Mouse (Mus musculus) left cerebral cortex, postnatal 10 days (tissue): Measurements from ENCODE around the gene Gpatch8. TPM values are rescaled to one million over a fixed set of nuclear protein-coding genes. Genes with fewer than 3 reads are reported as not detected.
A peak's percentile ranks its signal among the peaks of the same experiment; 100 is the strongest.

ENCODE experiments used
- DNase-seq, 2 experiments: peaks; one replicate each; pipeline ENCODE4 v3.0.0; 2021 to 2022; ENCODE audit warnings: low spot score in 2 of 2, mixed read lengths in 1 of 2; ENCODE audit errors: extremely low spot score in 1 of 2
- intact Hi-C: fragments of 180-260 bp; cut with DNase I; formaldehyde crosslinking; loops from one replicate; pipeline ENCODE4 v1.15.1; 2025
- total RNA-seq, 2 experiments: library from RNA; stranded (reverse); gene quantifications; 2 replicates each; pipeline ENCODE4 v1.2.3; 2021

The Gpatch8 gene
- total RNA-seq, 2 experiments from 2014 or later: 46.0 to 46.8 TPM

DNA sequence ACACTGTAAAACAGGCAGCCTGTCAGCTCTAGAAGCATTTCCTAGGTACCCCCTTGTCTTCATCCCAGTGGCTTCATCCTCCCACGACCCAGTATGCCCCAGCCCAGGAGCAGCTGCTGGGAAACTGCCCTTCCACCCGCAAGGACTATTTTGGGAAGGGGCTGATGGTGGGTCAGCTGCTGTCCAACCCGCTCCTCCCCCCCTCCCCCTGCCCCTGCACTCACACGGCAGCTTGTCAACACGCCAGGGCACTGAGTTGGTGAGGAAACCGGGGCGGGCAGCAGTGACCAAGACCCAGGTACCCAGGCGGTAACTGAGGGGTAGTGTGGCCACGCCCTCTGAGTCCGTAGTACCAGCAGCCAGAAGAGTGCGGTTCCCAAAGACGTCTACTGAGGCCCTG is 112.5 kb downstream of the Gpatch8 start:
- peak in 1 of 2 experiments; percentile 50 for DNase-seq
- intact Hi-C loops: loop anchor here (10.0 kb wide), 1 partner anchor 211 kb away; no protein-coding TSS in a partner anchor

DNA sequence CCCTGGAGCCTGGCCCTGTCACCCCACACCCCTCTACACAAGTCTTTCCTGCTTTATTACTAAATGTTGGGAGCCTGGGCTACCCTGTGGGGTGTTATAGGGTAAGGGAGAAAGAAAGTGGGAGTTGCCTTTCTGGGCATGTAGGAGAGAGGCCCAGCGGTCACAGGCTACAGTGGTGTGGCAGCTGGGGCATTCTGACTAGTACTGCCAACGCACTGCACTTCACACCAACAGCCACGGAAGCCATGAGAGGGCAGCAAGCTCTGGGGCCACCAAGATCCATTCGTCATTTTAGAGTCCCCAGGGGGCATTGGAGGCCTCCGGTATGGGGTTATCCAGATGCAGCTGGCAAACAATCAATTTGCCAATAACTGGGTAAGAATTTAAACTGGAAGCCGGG is 114.1 kb downstream of the Gpatch8 start:
- intact Hi-C loops: loop anchor here (10.0 kb wide), 1 partner anchor 213 kb away; no protein-coding TSS in a partner anchor
- peak in 1 of 2 experiments; percentile 18 for DNase-seq

DNA sequence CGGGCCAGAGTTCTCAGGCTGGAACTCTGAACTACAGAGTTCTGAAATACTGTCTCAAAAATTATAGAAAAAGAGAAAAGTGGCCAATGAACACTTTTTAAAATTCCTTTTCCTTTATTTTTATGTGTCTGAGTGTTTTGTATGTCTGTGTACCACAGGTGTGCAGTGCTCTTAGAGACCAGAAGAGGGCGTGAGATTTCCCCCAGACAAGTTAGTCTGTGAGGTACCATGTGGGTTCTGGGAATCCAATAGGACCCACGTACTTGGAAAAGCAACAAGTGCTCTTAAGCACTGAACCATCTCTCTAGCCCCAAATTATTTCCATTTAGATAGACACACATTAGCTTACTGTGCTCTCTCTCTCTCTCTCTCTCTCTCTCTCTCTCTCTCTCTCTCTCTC is 114.8 kb downstream of the Gpatch8 start:
- intact Hi-C loops: loop anchor here (10.0 kb wide), 1 partner anchor 213 kb away; no protein-coding TSS in a partner anchor
- DNase-seq: peak in 1 of 2 experiments; percentile 15

DNA sequence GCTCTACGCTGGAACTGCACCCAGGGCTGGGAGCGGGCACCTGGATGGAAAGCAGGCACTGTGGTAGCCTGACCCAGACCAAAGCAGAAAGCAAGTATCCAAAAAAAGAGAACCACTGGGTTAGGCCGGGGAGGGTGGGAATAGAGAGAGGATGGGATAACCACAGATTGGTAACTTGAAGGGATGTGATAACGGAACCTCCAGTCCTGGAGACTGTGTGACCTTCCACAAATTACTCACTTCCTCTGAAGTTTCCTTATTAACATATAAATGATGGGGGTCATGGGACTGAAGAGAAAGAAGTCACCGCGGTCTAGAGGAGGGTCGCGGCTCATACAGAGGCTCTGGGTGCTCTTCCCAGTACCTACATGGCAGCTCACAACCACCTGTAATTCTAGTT is 115.9 kb downstream of the Gpatch8 start:
- intact Hi-C loops: loop anchor here (10.0 kb wide), 1 partner anchor 215 kb away; no protein-coding TSS in a partner anchor
- peak in 1 of 2 experiments; percentile 10 for DNase-seq

DNA sequence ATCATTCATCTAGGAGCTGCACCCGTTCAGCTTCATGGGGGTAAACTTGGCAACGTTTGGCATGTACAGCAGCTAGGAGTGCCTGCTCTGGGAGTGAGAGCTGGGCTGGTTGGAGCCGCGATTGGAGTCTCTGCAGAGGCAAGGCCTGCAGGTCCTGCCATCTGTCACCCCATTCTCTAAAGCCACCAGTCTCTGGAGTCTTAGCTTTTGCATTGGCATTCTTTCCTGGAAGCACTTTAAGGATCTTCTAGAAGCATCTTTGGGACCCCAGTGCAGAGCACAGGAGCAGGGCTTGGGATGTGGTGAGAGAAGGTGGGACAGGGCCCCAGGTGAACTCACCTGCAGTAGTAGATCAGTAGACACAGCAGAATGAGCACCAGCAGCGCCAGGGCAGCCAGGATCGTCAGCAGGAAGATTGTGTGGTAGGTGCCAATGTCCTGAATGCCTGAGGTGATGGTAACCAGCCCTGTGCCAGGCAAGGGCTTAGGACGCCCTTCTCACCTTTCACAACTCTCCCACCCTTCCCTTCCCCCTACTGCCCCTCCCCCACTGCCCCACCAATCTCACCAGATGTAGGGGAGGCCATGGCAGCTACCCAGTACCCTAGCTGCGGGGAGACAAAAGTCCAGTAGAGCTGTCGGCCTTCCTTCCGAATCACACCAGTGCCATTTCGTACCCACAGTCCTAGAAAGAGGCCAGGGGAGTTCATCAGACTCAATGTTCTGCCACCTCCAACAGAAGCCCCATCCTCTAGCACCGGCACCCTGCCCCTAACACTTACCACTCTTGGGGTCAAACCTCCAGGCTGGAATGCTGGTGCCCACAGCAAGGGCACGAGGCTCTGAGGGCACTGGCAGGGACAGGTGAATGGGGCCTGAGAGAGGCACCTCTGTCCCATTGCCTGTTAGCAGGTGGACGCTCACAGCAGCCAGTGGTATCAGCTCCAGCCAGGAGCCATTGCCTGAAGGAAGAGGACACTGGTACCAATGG is 116.8 kb downstream of the Gpatch8 start:
- DNase-seq: peak in 1 of 2 experiments; percentile 28
- intact Hi-C loops: loop anchor here (5.0 to 10.0 kb wide), 2 partner anchors 37 to 215 kb away; no protein-coding TSS in a partner anchor

DNA sequence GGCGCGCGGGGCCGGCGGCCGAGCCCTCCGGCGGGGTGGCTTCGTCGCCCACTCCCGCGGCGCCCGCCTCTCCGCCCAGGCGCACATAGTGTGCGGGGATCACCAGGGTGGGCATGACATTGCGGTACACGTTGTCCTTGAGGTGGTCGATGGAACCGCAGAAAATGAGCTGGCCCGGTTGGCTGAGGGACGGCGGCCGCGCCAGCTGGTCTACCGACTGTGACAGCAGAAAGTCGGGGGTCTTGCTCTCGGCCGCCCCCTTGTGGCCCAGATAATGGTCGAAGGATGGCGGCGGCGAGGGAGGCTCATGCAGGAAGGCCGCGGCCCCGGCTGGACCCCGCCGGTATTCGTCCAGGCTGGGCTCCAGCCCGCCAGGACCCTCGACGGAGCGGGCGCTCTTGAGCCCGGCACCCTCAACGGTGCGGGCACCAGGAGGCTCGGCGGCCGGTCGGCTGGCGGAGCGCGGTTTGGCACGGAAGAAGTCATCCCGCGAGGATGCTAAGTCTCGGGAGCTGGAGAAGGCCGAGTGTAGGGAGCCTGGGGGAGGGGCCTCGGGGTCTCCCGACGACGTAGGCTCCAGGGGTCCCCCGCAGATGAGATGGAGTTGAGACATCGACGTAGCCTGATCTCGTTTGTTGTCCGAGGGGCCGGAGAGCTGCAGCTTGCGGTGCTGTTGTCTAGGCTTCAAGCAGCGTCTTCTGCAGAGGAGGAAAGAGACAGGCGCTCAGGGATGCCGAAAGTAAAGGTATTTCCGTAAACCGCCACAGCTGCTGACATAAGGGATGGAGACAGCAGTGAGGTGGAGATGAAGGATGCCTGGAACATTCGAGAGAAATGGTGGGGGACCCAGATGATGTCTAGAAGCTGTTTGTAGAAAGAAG is 117.7 kb downstream of the Gpatch8 start:
- intact Hi-C loops: loop anchor here (5.0 kb wide), 1 partner anchor 36 kb away; no protein-coding TSS in a partner anchor

DNA sequence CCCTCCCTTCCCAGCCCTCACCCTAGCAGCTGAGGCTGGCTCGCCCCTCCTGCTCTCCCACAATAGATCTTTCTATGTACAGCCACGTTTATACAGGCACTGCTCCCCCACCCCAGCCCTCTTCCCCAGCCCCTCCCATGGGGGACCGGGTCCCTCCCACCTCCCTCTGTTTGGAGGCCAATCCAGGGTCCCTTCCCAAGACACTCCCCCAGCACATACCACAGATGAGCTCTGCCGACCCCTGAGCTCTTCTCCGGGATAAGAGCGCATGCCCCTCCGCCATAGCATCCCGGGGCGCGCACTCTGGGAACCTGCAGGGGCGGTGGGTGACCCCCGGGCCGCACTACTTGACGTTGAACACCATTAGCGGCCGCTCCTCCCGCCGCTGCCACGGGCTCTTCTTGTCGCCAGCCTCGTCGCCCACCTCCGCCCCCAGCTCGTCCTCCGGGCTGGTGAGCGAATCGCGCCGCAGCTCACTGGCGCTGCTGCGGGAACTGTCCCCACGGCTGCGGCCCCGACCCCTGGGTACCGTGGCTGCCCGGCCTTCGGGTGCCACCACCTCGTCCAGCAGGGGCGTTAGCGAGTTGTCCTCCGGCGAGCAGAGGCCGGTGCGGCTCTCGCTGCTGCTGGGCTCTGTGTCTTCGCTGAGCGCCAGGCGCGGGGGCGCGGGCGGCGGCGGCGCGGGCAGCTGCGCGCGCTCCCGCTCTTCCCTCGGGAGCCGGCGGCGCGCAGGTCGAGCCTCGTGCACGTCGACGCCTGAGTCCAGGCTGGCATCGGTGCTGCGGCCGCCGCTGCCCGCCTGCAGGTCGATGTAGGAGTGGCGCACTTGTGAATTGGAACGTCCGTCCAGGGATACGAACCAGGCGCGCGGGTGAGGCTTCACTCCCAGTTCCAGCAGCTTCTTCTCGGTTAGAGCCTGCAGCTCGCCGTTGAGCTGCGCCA is 118.8 kb downstream of the Gpatch8 start:
- peak in 1 of 2 experiments; percentile 84 for DNase-seq
- intact Hi-C loops: loop anchor here (5.0 kb wide), 1 partner anchor 35 kb away; no protein-coding TSS in a partner anchor

More for the DNA sequence above, 117.7 kb downstream of the Gpatch8 start:
- DNase-seq: peak; percentile 79 to 91

DNA sequence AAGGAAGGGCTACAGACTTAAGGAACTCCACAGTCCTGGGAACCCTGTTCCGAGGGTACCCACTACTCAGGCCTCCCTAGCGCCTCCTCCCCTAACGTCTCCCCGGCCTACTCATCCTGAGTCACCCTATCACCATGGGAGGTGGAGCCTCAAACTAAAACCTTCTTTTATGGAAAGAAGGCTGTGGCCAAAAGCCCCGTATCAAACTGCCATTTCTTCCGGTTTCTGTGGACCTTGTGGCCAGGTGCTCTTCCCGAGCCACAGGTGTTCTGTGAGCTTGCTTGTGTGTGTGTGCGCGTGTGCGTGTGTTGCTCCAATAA is 119.8 kb downstream of the Gpatch8 start:
- intact Hi-C loops: loop anchor here (5.0 kb wide), 1 partner anchor 34 kb away; no protein-coding TSS in a partner anchor
- no peak for DNase-seq

DNA sequence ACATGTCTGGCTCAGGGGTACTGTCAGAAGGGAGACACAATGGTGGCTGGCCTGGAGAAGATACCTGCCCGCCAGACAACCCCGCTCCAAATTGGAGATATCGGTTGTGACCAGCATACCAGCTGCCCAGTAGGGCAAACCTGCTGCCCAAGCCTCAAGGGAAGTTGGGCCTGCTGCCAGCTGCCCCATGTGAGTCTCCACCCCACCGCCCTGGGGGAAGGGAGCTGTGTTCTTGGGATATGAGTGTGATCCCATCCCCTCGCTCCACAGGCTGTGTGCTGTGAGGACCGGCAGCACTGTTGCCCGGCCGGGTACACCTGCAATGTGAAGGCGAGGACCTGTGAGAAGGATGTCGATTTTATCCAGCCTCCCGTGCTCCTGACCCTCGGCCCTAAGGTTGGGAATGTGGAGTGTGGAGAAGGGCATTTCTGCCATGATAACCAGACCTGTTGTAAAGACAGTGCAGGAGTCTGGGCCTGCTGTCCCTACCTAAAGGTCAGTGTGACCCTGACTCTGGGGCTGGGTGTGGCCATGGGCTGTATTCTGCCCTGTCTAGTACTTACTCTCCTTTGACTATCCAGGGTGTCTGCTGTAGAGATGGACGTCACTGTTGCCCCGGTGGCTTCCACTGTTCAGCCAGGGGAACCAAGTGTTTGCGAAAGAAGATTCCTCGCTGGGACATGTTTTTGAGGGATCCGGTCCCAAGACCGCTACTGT is 120.3 kb downstream of the Gpatch8 start:
- intact Hi-C loops: loop anchor here (5.0 kb wide), 1 partner anchor 34 kb away; no protein-coding TSS in a partner anchor
- DNase-seq: peak in 1 of 2 experiments; percentile 70

DNA sequence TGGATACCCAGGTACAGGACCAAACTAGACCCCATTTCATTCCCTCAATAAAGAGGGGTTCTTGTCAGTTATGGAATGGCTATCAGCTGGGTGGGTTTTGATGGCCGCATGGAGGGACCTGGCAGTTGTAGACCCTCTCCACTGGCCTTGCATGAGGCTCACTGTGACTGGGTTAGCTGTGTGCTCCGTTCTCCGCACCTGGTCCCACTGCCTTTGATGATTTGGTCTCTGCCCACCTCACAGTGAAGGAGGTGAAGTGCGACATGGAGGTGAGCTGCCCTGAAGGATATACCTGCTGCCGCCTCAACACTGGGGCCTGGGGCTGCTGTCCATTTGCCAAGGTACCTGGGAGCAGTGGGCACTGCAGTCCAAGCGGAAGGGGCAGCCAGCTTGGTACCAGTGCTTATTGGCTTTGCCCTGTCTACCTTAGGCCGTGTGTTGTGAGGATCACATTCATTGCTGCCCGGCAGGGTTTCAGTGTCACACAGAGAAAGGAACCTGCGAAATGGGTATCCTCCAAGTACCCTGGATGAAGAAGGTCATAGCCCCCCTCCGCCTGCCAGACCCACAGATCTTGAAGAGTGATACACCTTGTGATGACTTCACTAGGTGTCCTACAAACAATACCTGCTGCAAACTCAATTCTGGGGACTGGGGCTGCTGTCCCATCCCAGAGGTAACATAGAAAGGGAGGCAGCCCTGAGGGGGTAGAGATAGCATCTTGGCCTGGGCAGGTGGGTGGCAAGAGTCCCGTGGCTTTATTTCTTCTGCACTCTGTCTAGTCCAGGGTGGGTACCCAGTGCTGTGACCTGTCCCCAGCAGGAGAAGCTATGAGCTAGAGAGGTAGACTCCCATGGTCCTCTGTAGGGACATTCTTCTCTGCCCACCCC is 121.1 kb downstream of the Gpatch8 start:
- DNase-seq: peak in 1 of 2 experiments; percentile 42
- intact Hi-C loops: loop anchor here (5.0 kb wide), 1 partner anchor 33 kb away; no protein-coding TSS in a partner anchor

DNA sequence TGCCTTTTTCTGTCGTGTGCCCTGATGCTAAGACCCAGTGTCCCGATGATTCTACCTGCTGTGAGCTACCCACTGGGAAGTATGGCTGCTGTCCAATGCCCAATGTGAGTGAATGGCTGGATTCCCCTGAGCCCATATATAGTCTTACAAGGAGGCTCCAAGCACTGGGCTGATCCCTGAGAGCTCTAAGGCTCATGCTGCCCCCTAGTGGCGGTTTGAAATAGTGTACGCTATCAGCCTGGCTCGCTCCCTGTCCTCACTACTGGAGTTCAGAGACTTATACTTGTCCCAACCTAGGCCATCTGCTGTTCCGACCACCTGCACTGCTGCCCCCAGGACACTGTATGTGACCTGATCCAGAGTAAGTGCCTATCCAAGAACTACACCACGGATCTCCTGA is 121.8 kb downstream of the Gpatch8 start:
- peak; percentile 86 to 89 for DNase-seq
- intact Hi-C loops: no loop called here

DNA sequence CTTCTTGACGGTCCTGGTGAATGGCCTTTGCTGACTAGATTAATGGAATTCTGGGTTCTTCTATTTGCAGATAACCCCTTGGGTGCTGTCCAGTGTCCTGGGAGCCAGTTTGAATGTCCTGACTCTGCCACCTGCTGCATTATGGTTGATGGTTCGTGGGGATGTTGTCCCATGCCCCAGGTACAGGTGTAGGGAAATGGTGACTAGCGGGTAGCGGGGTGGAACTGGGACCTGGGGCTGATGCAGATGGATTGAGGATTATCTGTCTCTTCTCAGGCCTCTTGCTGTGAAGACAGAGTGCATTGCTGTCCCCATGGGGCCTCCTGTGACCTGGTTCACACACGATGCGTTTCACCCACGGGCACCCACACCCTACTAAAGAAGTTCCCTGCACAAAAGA is 122.3 kb downstream of the Gpatch8 start:
- peak in 1 of 2 experiments; percentile 27 for DNase-seq
- intact Hi-C loops: no loop called here

DNA sequence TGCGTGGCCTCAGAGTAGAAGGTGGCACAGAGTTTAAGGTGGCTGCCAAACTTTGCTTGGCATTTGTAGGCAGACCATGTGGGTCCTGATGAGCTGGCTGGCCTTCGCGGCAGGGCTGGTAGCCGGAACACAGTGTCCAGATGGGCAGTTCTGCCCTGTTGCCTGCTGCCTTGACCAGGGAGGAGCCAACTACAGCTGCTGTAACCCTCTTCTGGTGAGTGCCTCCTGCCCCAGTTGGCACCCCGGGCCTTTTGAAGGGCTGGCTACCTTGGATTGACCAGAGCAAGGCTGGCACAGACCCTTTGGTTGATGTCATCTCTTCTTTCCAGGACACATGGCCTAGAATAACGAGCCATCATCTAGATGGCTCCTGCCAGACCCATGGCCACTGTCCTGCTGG is 123.3 kb downstream of the Gpatch8 start:
- DNase-seq: peak in 1 of 2 experiments; percentile 44
- intact Hi-C loops: no loop called here

DNA sequence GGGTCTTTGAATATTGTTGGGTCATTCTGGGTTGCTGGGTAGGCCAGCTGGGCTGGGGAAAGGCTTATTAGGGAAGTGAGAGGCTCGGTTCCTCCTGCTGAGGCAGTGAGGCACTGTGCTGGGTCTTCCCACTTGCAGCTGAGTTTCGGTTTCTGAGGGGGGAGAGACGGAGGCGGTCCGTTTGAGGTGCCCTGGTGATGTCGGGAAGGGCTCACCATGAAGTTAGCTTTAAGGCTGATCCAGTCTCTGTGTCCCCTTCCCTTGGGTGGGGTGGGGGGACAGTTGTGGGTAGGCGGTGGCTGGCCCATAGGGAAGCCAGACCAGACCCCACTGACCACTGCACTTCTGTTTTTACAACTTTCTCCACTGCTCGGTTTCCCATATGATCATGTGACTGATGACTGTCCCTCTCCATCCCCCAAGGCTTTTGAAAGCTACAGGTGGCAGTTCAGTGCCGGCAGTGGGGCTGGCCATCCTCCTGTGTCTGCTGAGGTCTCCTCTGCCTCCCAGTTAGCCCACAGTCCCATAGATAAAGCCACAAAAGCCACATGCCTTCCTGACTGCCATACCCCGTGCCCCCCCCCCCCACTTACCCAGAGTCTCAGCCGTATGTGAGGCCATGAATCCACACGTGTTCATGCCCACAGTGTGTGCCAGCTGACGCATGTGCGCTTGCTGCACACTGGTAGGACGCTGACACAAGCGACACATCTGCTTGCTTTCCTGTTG is 123.9 kb downstream of the Gpatch8 start:
- DNase-seq: peak in 1 of 2 experiments; percentile 45
- intact Hi-C loops: no loop called here

DNA sequence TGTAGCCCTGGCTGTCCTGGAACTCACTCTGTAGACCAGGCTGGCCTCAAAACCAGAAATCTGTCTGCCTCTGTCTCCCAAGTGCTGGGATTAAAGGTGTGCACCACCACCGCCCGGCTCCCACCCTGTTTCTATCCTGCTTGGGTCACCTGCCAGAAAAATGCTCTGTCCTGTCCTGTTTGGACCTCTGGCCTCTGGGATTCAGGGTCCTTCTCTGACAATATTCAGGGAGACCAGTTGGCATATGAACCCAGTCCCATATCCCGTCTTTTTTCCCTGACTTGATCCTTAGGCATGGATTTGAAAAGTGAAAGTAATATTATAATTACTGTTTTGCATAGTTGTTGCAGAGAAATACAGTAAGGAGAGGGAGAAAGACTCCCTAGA is 124.5 kb downstream of the Gpatch8 start:
- intact Hi-C loops: loop anchor here (2.0 kb wide), 1 partner anchor 123 kb away; no protein-coding TSS in a partner anchor

More for the DNA sequence above, 124.5 kb downstream of the Gpatch8 start:
- DNase-seq: peak in 1 of 2 experiments; percentile 29
